Mouse (Mus musculus) activated CD4-positive, CD25-positive, alpha-beta regulatory T cell, adult 4 months (primary cell): ENCODE measurements around the gene Krtap19-9b. TPM values are rescaled to one million over a fixed set of nuclear protein-coding genes. Genes with fewer than 3 reads are reported as not detected.

Source experiments
- ATAC-seq: one replicate; pipeline ENCODE4 v1.8.0; 2017
- polyA plus RNA-seq, 2 experiments: library from polyadenylated mRNA; unstranded; fragments of 100-300 nt; shearing (Covaris generic); gene quantifications; one replicate each; pipeline ENCODE4 v1.2.1; 2017

Krtap19-9b gene
- not detected for polyA plus RNA-seq

GRCm38 (mm10) chr16:88932165-88932564 is at the start of gene Krtap19-9b:
TSS of gene Krtap19-9b (minus strand) at chr16:88932265.
- ATAC-seq = no peak

- no peak for ATAC-seq
These were observed 30.7 kb upstream of the Krtap19-9b start, which contains the start of gene Krtap16-3 for GRCm38 (mm10) chr16:88962773-88963172. TSS of gene Krtap16-3 (minus strand) at chr16:88962873.

DNA sequence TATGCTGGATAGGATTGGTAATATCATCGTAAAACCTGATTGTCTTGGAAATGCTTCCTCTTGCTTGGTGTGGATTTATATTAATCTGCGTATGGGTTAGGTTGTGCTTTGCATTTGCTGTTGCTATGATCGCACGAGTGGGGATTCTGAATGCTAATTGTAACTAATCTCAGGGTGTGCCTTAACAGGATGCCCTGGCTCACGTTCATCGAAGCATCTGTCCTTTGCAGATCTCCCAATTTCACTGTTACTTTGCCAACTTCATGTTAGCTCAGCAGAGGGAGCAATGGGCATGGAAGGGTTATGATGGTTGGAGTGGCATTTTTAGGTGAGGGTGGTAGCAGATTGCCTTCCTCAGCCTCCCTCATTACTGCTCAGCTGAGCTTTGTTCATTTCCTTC is 9.0 kb upstream of the Krtap19-9b start:
- no peak for ATAC-seq

- ATAC-seq = no peak
These were observed 6.2 kb upstream of the Krtap19-9b start for GRCm38 (mm10) chr16:88938252-88938651.

GRCm38 (mm10) chr16:88896357-88896756 is 35.7 kb downstream of the Krtap19-9b start, which contains the start of gene Krtap19-5:
TSS of gene Krtap19-5 (minus strand) at chr16:88896457.
- no peak for ATAC-seq

GRCm38 (mm10) chr16:88886870-88887269 is 45.2 kb downstream of the Krtap19-9b start:
- no peak for ATAC-seq

DNA sequence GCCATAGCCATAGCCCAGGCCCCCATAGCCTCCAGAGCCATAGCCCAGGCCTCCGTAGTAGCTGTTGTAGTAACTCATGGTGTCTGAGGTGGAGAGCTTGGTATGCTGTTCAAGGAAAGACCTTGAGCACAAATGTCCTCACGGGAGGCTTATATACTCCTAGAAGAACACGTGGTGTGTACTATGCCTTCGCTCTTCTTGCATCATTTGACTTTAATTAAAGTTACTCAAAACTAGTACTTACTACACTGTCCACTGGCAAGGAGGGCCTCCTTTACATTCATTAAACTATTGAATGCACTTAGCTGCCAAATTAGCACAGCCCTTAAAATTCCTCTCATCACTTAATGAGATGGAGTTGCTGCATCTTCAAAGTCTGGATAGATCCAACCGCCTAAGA is 47.1 kb downstream of the Krtap19-9b start, which contains the start of gene Krtap19-4:
TSS of gene Krtap19-4 (minus strand) at position 101 of the 400 bp plus-strand sequence.
- no peak for ATAC-seq

Other genes starting within 250 kb of the Krtap19-9b start
- not detected for gene 2310061N02Rik, start 224.3 kb downstream of the Krtap19-9b start, polyA plus RNA-seq
- under 1 TPM in 1 of 2 experiments, not detected in 1; 0.77 TPM for gene Krtap13-1, start 203.4 kb downstream of the Krtap19-9b start, polyA plus RNA-seq
- not detected for gene Krtap13, start 180.6 kb downstream of the Krtap19-9b start, polyA plus RNA-seq
- gene 2310034C09Rik, start 173.4 kb downstream of the Krtap19-9b start, polyA plus RNA-seq = not detected
- not detected for gene 2310057N15Rik, start 158.1 kb downstream of the Krtap19-9b start, polyA plus RNA-seq
- gene Gm5965, start 154.4 kb downstream of the Krtap19-9b start, polyA plus RNA-seq = not detected
- not detected for gene Gm20741, start 120.0 kb downstream of the Krtap19-9b start, polyA plus RNA-seq
- gene Krtap15, start 112.0 kb downstream of the Krtap19-9b start, polyA plus RNA-seq = not detected
- gene Krtap14, start 106.1 kb downstream of the Krtap19-9b start, polyA plus RNA-seq = not detected
- not detected for gene Krtap19-1, start 62.9 kb downstream of the Krtap19-9b start, polyA plus RNA-seq
- not detected for gene Krtap19-2, start 58.0 kb downstream of the Krtap19-9b start, polyA plus RNA-seq
- gene Krtap19-3, start 54.2 kb downstream of the Krtap19-9b start, polyA plus RNA-seq = not detected
- gene Krtap19-4, start 47.2 kb downstream of the Krtap19-9b start, polyA plus RNA-seq = not detected
- gene Krtap19-5, start 35.8 kb downstream of the Krtap19-9b start, polyA plus RNA-seq = not detected
- not detected for gene Krtap16-3, start 30.6 kb upstream of the Krtap19-9b start, polyA plus RNA-seq
- not detected for gene Krtap22-2, start 78.5 kb upstream of the Krtap19-9b start, polyA plus RNA-seq
- gene Gm10229, start 83.0 kb upstream of the Krtap19-9b start, polyA plus RNA-seq = not detected
- not detected for gene Krtap6-1, start 99.4 kb upstream of the Krtap19-9b start, polyA plus RNA-seq
- not detected for gene Gm10228, start 109.2 kb upstream of the Krtap19-9b start, polyA plus RNA-seq
- gene Krtap6-5, start 115.6 kb upstream of the Krtap19-9b start, polyA plus RNA-seq = not detected
- gene 1110025L11Rik, start 131.7 kb upstream of the Krtap19-9b start, polyA plus RNA-seq = not detected
- not detected for gene Krtap6-3, start 151.8 kb upstream of the Krtap19-9b start, polyA plus RNA-seq
- gene Gm6358, start 208.6 kb upstream of the Krtap19-9b start, polyA plus RNA-seq = not detected
- not detected for gene Gm10061, start 218.8 kb upstream of the Krtap19-9b start, polyA plus RNA-seq
- not detected for gene Gm9789, start 225.7 kb upstream of the Krtap19-9b start, polyA plus RNA-seq
- gene Gm7735, start 237.2 kb upstream of the Krtap19-9b start, polyA plus RNA-seq = not detected
- gene 1110057P08Rik, start 242.5 kb upstream of the Krtap19-9b start, polyA plus RNA-seq = not detected